Mouse (Mus musculus) bone marrow, adult 2 months (tissue): ENCODE measurements at regions not wholly inside any gene's neighbourhood (a gene's known extent, or its start where the extent isn't known, plus 50 kb on each side); places are given as distances from the start of the nearest gene placed in this dataset.

Source experiments
- H3K27ac ChIP-seq: fragments of 200-500 bp; 2 replicates; pipeline ENCODE4 v1.5.1; 2012; ENCODE audit warnings: low read depth, mild to moderate bottlenecking, control low read depth, inconsistent platforms, low read length; ENCODE audit not compliant: control insufficient read depth, poor library complexity, insufficient read depth
- H3K4me1 ChIP-seq: fragments of 200-500 bp; 2 replicates; pipeline ENCODE4 v1.6.1; 2011; ENCODE audit warnings: low read length; ENCODE audit not compliant: control insufficient read depth, insufficient read depth
- H3K4me3 ChIP-seq: fragments of 200-500 bp; replicated peaks from 2 replicates; pipeline ENCODE3; 2011; ENCODE audit warnings: mild to moderate bottlenecking, low read depth, low read length, control low read depth; ENCODE audit not compliant: control insufficient read depth
- CTCF ChIP-seq: fragments of 200-500 bp; IDR thresholded peaks from 2 replicates; pipeline ENCODE4 v1.5.1; 2011; ENCODE audit warnings: low read length, control low read depth; ENCODE audit not compliant: control insufficient read depth, insufficient read depth
- POLR2A ChIP-seq: fragments of 200-500 bp; IDR thresholded peaks from 2 replicates; pipeline ENCODE4 v1.6.1; 2011; ENCODE audit warnings: low read depth, mild to moderate bottlenecking, control low read depth, low read length, borderline replicate concordance; ENCODE audit not compliant: control insufficient read depth
- WGBS: fragments of 180-500 bp; shearing (Covaris S2); methylation state at CpG from one replicate; pipeline ENCODE4 v1.1.7; 2018; 5-methylcytosine and 5-hydroxymethylcytosine counted together

GRCm38 (mm10) chr4:75700780-75701378 lies 422.8 kb upstream of the Dmac1 start:
- no peaks in the 10 kb centered on the region for H3K4me1 ChIP-seq
- WGBS, result 67% methylated on average over 3 of the region's 3 CpGs
- TF ChIP-seq CTCF, result no peak
- no peak for TF ChIP-seq POLR2A
- H3K4me3 ChIP-seq, result no peak overlapping the region
- H3K27ac ChIP-seq, result no peak overlapping the region

DNA sequence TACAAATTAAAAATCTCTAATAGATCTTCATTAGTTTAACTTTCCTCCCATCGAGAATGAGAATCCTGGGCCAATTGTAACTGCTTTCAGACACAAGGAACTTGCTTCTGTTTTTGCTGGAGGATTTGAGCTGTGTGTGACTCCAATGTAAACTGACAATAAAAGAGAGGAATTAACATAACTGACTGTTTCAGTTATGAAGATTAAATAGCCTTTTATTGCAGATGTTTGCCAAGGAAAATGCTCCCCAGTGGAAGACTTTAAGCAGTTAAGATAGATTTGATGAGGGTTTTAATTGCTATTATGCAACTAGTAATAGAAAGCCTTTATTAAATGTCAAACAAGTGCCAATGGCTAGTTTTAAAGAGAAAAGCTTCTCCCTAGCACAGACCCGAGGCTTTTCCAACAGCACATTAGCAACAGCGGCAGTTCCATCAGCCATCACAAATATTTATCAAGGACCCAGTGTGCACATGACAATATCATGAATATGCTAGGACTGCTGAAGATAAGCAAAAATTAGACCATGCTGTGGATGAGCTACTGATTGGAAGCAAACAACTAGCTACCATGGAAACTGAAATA lies 398.6 kb upstream of the Dmac1 start:
- no peak overlapping the region for H3K27ac ChIP-seq
- H3K4me3 ChIP-seq, result no peak overlapping the region
- no peaks in the 10 kb centered on the region for H3K4me1 ChIP-seq
- WGBS, result 85% methylated on average over 3 of the region's 3 CpGs
- no peak for TF ChIP-seq CTCF
- TF ChIP-seq POLR2A, result no peak

DNA sequence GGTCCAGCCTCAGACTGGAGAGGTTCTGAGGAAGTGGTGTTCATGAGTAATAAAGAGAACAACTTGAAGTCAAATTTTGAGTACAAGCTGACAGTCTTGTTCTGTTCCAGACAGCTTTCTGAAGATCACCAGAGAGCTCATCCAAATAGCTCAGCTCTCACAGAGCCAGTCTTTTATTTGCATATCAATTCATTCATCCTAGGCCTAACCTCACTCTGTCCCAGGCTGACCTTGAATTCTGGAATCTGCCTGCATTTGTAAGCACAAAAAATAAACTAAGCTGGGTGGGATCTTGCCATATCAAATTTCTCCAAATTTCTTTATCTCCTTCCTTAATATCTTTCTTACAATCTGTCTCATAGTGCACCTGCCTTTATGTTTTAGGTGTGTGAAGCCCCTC lies 362.9 kb upstream of the Dmac1 start:
- no peaks in the 10 kb centered on the region for H3K4me1 ChIP-seq
- H3K27ac ChIP-seq, result no peak overlapping the region
- no peak overlapping the region for H3K4me3 ChIP-seq
- no peak for TF ChIP-seq CTCF
- TF ChIP-seq POLR2A, result no peak

GRCm38 (mm10) chr4:75636627-75637026 lies 358.5 kb upstream of the Dmac1 start:
- 67% methylated on average over 1 of the region's 1 CpGs for WGBS
- TF ChIP-seq POLR2A (no peak), CTCF (no peak)
- no peak overlapping the region for H3K4me3 ChIP-seq
- no peak overlapping the region for H3K27ac ChIP-seq
- no peaks in the 10 kb centered on the region for H3K4me1 ChIP-seq

GRCm38 (mm10) chr4:75589901-75590300 lies 311.8 kb upstream of the Dmac1 start:
- H3K27ac ChIP-seq, result no peak overlapping the region
- WGBS, result 79% methylated on average over 3 of the region's 3 CpGs
- no peak overlapping the region for H3K4me3 ChIP-seq
- no peaks in the 10 kb centered on the region for H3K4me1 ChIP-seq
- TF ChIP-seq CTCF (no peak), POLR2A (no peak)

- Histone ChIP-seq H3K4me3 (no peak overlapping the region), H3K4me1 (no peaks in the 10 kb centered on the region), H3K27ac (no peak overlapping the region)
- TF ChIP-seq POLR2A (no peak), CTCF (no peak)
- 84% methylated on average over 6 of the region's 6 CpGs for WGBS
Measured at GRCm38 (mm10) chr4:75588095-75588875, 310.2 kb upstream of the Dmac1 start.

- 71% methylated on average over 1 of the region's 1 CpGs for WGBS
- Histone ChIP-seq H3K4me1 (no peaks in the 10 kb centered on the region), H3K4me3 (no peak overlapping the region), H3K27ac (no peak overlapping the region)
- TF ChIP-seq CTCF (no peak), POLR2A (no peak)
Measured at GRCm38 (mm10) chr4:75579865-75580264, 301.8 kb upstream of the Dmac1 start.

- Histone ChIP-seq H3K27ac (no peak overlapping the region), H3K4me3 (no peak overlapping the region), H3K4me1 (no peaks in the 10 kb centered on the region)
- TF ChIP-seq CTCF (no peak), POLR2A (no peak)
Measured at GRCm38 (mm10) chr4:75572603-75573002, 294.5 kb upstream of the Dmac1 start.
